Mouse (Mus musculus): ENCODE measurements around the gene Ogt. TPM values are rescaled to one million over a fixed set of nuclear protein-coding genes. Genes with fewer than 3 reads are reported as not detected.
A peak's percentile ranks its signal among the peaks of the same experiment; 100 is the strongest.

Gene Ogt
- 100 to 1,000 TPM; 232 to 236 TPM for total RNA-seq (2021)
- long read RNA-seq, experiment 1, full-length matches to known transcripts: 25 of 119 reads
- long read RNA-seq, experiment 1, partial matches to known transcripts: 76 of 119 reads
- long read RNA-seq, experiment 1, other reads (novel, unspliced or antisense): 18 of 119 reads
- long read RNA-seq, experiment 2, full-length matches to known transcripts: 22 of 114 reads
- long read RNA-seq, experiment 2, partial matches to known transcripts: 76 of 114 reads
- long read RNA-seq, experiment 2, other reads (novel, unspliced or antisense): 16 of 114 reads

DNA sequence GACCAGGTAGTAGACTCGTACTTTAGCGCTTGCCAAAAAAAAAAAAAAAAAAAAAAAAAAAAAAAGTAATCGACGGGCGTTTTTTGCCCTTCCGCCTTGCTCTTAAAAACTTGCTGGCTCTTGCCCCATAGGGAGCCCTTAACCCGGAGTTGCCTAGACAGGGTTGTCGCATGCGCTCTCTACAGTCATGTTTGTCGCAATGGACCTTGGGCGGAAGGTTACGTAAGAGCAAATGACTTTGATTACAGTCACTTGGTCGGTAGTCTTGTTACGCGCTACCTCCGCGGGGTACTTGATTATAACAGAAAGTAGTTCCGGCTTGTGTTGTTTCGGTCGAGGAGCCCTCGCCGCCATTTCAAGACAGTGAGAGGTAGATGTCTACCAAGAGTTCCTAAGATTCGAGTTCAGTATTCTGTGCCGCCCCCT, at the start of gene Ogt:
Gene Ogt, plus strand, starts transcription at position 320 of the 426 bp plus-strand sequence.
- H3K4me3 ChIP-seq: peak within 1 kb of the TSS; percentile 60
- peak within 1 kb of the TSS; percentile 93 for H3K27ac ChIP-seq
- TF ChIP-seq CTCF (IDR thresholded peaks at IDR 0.05): no peak
- DNase-seq (ENCODE audit: extremely low spot score in 1 of 2, low spot score in 2 of 2): peak; percentile 82 to 86
- intact Hi-C loops (cut with DNase I): loop anchor here (5.0 to 10.0 kb wide), 3 partner anchors 57 to 433 kb away; partner anchors contain the start of gene Rtl5

DNA sequence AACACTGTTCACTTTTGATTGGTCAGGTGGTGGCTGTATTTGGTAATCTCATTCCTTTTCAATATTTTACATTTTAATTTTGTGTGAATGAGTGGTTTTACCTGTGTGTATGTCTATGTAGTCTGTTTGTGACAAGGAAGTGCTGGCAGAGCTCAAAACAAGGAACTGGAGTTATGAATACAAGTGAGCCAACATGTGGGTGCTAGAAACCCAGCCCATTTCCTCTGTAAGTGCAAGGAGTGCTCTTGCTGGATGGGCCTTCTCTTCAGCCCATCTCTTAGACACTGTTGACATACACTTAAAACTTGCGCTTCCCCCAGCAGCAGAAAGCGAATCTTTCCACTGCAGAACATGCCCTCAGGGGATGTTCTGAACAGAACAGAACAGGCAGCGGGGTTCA, 23.7 kb upstream of the Ogt start:
- no peak for TF ChIP-seq CTCF (IDR thresholded peaks at IDR 0.05)
- Histone ChIP-seq H3K4me3 (no peak overlapping the region), H3K27ac (no peak overlapping the region)
- no peak for DNase-seq (ENCODE audit: extremely low spot score in 1 of 2, low spot score in 2 of 2)
- intact Hi-C loops (cut with DNase I): no loop called here

DNA sequence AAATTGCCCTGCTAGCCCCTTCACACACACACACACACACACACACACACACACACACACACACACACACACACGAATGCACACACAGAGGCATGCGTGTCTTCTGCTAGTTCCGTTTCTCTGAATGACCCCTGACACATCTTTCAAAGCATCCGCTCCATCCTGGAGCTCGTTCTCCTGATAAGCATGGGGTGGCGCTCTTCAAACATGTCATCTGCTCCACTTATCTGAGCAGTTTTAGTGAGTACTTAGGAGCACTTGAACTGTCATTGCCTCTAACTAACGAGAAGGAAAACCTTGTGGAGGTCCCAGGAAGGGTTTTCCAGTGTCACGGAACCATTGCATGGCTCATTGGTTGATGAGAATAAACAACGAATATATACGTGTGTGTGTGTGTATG, 22.0 kb upstream of the Ogt start:
- Histone ChIP-seq H3K4me3 (no peak overlapping the region), H3K27ac (no peak overlapping the region)
- intact Hi-C loops (cut with DNase I): no loop called here
- DNase-seq (ENCODE audit: extremely low spot score in 1 of 2, low spot score in 2 of 2): no peak
- TF ChIP-seq CTCF (IDR thresholded peaks at IDR 0.05): no peak

DNA sequence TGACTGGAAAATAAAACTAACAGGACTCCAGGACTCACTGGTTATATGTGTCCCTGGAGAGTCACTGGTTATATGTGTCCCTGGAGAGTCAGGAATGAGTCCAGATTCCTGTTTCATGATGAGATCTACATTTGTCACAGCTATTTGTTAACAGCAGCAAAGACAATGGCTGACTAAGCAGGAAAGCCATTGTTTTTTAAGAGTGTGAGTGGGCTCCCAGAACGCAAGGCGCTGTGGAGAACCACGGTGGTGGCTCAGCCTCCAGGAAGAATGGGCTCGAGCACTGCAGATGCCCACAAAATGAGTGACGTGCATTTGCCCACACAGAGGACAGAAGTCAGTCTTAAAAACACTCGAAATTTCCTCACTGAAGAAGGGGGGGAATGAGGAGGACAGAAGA, 19.5 kb upstream of the Ogt start:
- Histone ChIP-seq H3K4me3 (no peak overlapping the region), H3K27ac (no peak overlapping the region)
- TF ChIP-seq CTCF (IDR thresholded peaks at IDR 0.05): no peak
- no peak for DNase-seq (ENCODE audit: extremely low spot score in 1 of 2, low spot score in 2 of 2)
- intact Hi-C loops (cut with DNase I): no loop called here

DNA sequence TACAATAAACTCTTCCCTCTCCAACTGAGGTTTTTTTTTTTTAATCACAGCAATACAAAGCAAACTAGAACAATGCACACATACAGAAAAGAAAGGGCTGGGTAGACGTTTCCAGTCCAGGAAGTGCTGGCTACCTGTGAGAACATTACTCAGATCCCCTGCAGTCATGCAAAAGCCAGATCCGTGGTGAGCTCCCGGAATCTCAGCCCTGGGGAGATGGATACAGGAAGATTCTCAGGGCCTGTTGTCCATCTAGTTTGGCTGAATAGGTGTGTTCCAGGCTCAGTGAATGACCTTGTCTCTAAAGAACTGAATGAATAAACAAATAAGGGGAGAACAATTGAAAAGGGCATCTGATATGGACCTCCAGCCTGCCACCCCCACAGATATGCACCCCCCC, 17.3 kb upstream of the Ogt start:
- intact Hi-C loops (cut with DNase I): no loop called here

DNA sequence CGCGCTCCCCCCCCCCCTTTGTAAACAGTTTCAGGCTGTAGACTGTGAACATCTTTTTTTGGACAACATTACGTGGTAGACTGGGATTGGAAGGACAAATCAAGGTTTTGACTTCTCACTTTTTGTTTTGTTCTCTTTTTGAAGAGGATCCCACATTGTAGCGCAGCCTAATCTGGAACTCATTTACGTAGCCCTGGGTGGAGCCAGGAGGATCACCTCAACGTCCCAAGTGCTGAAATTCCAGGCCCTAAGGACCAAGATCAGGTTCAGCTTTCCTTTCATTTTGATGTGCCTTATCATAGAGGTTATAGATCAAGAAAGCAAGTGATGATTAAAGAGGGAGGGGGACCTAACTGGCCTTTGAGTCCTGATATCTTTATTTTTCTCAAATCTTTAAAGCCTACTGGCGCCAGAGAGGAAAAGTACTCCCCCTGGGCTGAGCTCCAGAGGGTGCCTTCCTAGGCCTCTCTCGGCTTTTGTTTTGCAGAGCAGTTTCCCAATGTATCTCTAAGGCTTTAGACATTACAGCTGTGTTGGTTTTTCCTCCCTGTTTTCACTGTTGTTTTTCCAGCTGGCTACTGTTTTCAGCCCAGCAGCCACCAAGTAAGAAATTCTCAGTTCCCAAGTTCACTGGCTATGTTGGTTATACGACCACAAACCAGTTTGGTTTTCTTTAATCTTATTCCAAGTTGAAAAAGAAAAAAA, 2.9 kb upstream of the Ogt start:
- Histone ChIP-seq H3K27ac (peak overlapping the region; percentile 41; the same call in 1 of the 2 replicates), H3K4me3 (no peak overlapping the region)
- no peak for DNase-seq (ENCODE audit: extremely low spot score in 1 of 2, low spot score in 2 of 2)
- no peak for TF ChIP-seq CTCF (IDR thresholded peaks at IDR 0.05)
- intact Hi-C loops (cut with DNase I): no loop called here

More for the DNA sequence above, 17.3 kb upstream of the Ogt start:
- DNase-seq (ENCODE audit: extremely low spot score in 1 of 2, low spot score in 2 of 2): no peak
- no peak for TF ChIP-seq CTCF (IDR thresholded peaks at IDR 0.05)
- H3K4me3 ChIP-seq: no peak overlapping the region
- H3K27ac ChIP-seq: no peak overlapping the region

DNA sequence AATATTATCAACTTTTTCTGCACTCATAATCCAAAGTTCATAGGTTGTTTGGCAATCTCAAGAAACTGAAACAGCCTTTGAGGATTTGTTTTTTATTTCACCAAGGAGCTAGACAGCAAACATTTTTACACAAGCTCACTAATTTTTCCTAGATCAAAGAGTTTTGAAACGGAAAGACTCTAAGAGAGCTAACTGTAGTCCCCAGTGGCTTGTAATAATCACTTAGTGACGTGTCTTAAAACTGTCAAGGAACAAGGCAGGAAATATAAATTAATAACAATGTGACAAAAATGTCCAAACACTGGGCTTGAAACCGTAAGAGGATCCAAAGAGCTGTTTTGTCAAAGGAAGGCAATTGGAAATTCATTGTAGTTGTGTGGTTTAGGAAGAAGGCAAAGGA, 1.0 kb upstream of the Ogt start:
- no peak for TF ChIP-seq CTCF (IDR thresholded peaks at IDR 0.05)
- no peak overlapping the region for H3K4me3 ChIP-seq
- intact Hi-C loops (cut with DNase I): no loop called here
- no peak for DNase-seq (ENCODE audit: extremely low spot score in 1 of 2, low spot score in 2 of 2)
- H3K27ac ChIP-seq: peak overlapping the region; percentile 38; the same call in 1 of the 2 replicates

DNA sequence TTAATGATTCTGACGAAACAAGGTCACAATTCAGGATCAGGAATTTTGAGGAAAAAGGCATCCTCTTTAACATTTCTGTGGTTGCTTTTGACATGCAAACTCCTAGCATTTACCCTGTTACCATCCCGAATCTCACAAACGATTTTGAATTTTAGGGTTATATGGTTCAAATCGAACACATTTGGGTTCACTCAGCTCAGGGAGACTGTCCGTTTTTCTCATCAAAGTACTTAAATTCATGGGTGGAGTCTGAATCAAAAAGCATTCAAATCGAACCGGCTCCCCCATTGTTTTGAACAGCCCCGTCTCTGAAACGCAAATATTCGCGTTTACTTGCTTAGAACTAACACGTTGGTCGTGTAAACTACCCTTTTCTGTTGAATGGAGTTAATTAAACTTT, 554 bp upstream of the Ogt start:
- TF ChIP-seq CTCF (IDR thresholded peaks at IDR 0.05): no peak
- DNase-seq (ENCODE audit: extremely low spot score in 1 of 2, low spot score in 2 of 2): no peak
- intact Hi-C loops (cut with DNase I): no loop called here
- Histone ChIP-seq H3K4me3 (peak overlapping the region; percentile 60), H3K27ac (peak overlapping the region; percentile 38; the same call in 1 of the 2 replicates)

DNA sequence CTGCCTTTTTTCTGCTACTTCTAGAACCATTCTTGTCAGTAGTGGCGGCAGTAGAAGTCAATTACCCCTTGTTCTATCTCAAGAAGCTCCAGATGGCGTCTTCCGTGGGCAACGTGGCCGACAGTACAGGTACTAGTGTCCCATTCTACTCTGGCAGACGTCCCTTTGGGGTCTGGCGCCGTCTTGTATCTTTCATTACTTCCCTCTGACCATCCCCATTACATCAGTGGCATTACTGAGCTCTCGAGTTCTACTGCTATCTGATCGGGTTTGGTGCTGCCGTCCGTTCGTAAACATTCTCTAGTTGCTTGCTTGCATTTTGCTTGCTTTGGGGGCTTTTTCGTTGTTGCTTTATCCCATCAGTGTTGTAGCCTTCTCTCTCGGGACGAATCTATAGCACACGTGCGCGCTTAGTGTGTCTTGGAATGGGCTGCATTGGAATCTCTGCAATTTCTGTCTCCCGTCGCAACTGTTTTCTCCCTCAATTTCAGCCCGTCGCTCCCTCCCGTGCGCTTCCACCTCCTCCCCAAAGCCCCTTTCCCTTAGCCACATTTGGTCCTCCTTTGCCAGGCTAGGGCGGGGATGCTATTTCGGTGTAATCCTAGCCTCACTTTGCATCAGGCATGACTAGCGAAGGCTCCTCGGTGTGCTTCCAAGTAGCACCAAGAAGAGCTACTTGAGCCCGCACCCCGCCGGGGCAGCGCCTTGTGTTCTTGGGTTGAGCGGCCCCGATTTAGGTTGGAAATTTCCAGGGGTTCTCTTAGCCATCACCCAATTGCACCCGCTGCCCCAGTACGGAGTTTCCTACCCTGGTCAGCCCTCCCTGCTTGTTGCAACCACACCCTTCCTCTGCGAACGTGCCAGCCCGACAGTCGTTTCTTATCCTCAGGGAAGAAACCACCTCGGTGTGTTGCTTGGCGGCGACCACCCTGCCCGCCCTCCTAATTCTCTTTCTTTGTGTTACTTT, 617 bp downstream of the Ogt start:
- DNase-seq (ENCODE audit: extremely low spot score in 1 of 2, low spot score in 2 of 2): peak; percentile 14 to 19
- intact Hi-C loops (cut with DNase I): loop anchor here (5.0 to 10.0 kb wide), 3 partner anchors 58 to 432 kb away; partner anchors contain the start of gene Rtl5
- Histone ChIP-seq H3K27ac (peak overlapping the region; percentile 93), H3K4me3 (peak overlapping the region; percentile 60)
- no peak for TF ChIP-seq CTCF (IDR thresholded peaks at IDR 0.05)

DNA sequence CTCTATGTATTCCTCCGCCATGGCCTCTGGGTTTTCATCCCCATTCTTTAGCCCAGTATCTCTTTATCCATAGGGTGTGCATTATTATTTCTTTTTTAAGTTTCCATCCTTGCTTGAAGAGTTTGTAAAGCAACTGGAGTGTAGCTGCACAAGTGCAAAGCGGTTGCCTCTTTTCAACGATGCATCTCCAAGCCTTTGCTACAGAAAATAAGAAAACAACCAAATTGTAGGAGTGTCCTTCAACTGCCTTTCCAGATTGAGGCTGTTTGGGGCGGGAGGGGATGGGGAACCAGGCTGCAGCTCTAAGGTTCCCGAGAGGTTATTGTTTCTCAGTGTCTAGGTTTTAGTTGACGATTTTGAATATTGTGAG, 1.3 kb downstream of the Ogt start:
- DNase-seq (ENCODE audit: extremely low spot score in 1 of 2, low spot score in 2 of 2): no peak
- intact Hi-C loops (cut with DNase I): loop anchor here (5.0 to 10.0 kb wide), 3 partner anchors 59 to 431 kb away; partner anchors contain the start of gene Rtl5
- Histone ChIP-seq H3K4me3 (peak overlapping the region; percentile 60), H3K27ac (peak overlapping the region; percentile 93)
- no peak for TF ChIP-seq CTCF (IDR thresholded peaks at IDR 0.05)

DNA sequence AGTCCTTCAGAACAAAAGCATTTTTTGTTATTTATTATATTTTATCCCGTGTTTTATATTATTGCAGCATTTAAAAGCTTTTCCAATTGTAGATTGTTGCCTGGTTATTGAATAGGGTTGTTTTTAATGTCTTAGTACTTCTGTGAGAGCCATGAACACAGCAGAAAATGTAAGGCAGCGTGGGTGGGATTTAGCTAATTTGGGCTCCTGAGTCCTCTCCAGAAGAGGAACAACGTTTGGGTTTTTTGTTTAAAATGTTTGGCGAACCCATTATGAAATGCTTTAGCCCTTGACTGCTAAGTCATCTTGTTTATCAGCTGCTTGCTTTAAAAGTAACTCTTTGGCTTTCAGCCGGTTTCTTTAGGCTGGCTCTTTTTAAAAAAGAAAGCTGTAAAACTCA, 2.2 kb downstream of the Ogt start:
- DNase-seq (ENCODE audit: extremely low spot score in 1 of 2, low spot score in 2 of 2): no peak
- TF ChIP-seq CTCF (IDR thresholded peaks at IDR 0.05): no peak

More for the DNA sequence above, 2.2 kb downstream of the Ogt start:
- peak overlapping the region; percentile 60 for H3K4me3 ChIP-seq
- intact Hi-C loops (cut with DNase I): loop anchor here (5.0 to 10.0 kb wide), 3 partner anchors 60 to 430 kb away; partner anchors contain the start of gene Rtl5
- peak overlapping the region; percentile 93 for H3K27ac ChIP-seq

All from left cerebral cortex, adult 2 months (tissue).